Mouse (Mus musculus): ENCODE results near the gene Il15ra.
A peak's percentile ranks its signal among the peaks of the same experiment; 100 is the strongest.
"Not testable (repeated sequence)": the region's sequence is repeated elsewhere in the genome, so short reads cannot be mapped to it uniquely, and the experiment has no call there.

Il15ra gene

DNA sequence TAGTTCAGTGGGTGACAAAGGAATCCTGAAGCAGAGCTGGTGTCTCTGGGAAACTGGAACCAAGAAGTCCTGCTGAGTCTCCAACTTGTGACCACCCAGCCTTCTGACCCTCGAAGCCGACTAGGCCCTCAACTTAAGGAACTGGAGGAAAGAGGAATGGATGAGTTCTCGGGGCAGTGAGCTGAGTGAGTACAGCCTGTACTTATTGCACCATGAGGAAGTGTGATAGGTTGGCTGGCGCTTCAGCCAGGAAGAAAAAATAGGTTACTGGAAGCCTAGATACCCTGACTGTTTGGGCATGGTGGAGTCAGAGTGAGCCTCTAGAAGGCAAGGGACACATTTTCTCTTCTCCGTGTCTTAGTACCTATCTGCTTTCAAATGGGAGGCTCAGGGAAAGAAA is 3.4 kb downstream of the Il15ra start:
- DNase-seq (ENCODE audit: low spot score in 2 of 2): no peak

DNA sequence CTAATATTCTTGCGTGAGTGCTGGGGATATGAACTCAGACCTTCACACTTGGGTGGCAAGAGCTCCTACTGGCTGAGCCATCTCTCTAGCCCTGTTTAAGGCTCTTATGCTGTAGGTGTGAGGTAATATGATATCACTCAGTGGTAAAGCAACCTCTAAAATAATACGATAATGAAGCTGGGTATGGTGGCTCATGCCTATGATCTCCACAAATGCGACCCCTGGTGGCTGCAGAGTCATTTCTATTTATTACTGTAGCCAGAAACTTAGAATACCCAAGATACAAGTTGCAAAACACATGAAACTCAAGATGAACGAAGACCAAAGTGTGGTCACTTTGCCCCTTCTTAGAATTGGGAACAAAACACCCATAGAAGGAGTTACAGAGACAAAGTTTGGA is 5.0 kb downstream of the Il15ra start:
- not testable (repeated sequence) for DNase-seq (ENCODE audit: low spot score in 2 of 2)

DNA sequence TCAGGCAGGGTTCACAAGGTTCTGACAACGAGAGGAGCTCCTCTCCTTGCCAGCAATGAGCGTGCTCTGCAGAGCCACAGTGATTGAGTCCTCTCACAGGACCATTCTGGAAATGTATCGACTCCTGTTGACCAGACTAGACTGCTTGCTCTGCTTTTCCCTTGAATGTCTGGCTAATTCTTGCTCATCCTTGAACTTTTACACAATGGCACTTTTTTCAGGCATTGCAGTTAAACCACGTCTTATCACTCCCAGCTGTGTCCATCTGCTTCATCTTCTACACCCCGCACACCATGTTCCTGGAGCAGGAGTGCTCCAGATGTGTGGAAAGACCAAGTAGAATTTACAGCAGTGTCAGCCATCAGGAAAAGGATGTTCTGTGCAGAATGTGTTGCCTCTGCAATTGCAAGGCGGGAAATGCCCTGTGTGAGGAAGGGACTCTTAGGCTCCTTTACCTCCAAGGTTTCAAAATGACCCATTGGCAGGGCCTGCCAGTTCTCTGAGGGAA is 7.4 kb downstream of the Il15ra start:
- peak in 1 of 2 experiments; percentile 22 for DNase-seq (ENCODE audit: low spot score in 2 of 2)

DNA sequence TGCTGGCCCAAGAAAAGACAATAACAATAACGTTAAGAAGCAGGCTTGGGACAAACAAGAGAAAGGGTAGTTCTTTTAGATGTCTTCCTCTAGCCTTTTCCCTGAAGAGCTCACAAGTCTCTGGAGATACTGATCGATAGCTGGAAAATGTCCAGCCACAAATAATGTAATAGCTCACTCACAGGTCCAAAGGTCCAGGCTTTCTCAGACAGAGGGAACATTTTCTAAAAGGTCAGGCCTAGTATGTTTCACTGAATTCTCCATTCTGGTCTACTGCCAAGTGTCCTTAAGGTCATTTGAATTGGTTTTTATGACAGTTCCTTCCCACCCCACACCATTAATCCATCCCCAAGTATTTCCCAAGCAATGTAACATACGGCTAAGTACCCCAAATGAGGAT is 7.9 kb downstream of the Il15ra start:
- DNase-seq (ENCODE audit: low spot score in 2 of 2): no peak

DNA sequence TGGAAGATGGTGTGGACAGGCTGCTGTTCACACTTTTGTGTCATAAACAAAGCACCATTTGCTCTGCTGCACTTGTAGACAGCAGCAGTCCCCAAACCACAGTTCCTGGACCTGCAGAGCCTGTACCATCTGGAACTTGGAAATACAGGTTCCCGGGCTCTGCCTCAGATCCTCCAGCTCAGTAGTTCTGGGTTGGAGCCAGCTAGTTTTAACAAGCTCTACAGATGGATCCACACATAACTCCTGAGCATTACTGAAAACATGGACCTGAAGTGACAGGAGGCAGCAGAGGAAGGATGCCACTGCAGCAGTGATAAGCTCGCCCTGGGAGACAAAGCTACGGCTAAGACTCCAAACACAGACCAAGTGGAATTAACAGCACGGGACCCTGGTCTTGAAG is 9.4 kb downstream of the Il15ra start:
- DNase-seq (ENCODE audit: low spot score in 2 of 2): no peak

GRCm38 (mm10) chr2:11718573-11718972 is 13.5 kb downstream of the Il15ra start:
- no peak for DNase-seq (ENCODE audit: low spot score in 2 of 2)

DNA sequence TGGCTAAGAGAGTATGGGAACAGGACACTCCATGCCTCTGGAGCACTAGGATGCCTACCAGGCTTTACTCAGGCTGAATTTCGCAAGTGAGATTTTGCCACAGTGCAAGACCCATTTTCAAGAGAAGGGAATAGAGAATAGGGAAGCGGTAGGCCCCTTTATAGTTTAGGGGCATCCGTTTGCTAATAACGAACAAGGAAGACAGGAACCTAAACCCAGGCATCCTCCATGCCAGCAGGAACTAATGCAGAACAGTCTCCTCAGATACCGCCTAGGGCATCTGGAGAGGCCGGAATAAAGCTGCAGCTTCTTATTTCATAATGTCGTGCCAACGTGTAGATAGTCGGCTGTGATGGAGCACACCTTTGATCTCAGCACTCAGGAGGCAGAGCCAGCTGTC is 17.5 kb downstream of the Il15ra start:
- DNase-seq (ENCODE audit: low spot score in 2 of 2): no peak

- no peak for DNase-seq (ENCODE audit: low spot score in 2 of 2)
Measured at GRCm38 (mm10) chr2:11727574-11727973, 22.5 kb downstream of the Il15ra start.

DNA sequence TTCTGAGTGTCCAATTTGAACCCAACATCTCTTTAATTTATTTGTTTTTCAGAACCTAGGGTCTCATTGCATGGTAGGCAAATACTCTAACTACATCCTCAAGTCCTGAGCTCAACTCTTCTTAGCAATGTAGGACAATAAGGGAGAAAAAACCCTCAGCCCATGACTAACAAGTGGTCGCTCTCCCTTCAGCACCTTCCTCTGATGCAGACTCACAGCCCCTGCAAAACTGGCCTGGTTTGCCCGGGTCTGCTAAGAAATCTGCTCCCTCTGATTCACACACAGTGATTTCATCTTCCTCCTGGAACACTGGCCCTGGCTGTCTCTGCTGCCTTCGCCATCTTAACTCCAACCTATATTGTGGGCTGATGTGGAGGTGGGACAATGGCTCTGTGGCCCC is 24.0 kb downstream of the Il15ra start:
- DNase-seq (ENCODE audit: low spot score in 2 of 2): no peak

DNA sequence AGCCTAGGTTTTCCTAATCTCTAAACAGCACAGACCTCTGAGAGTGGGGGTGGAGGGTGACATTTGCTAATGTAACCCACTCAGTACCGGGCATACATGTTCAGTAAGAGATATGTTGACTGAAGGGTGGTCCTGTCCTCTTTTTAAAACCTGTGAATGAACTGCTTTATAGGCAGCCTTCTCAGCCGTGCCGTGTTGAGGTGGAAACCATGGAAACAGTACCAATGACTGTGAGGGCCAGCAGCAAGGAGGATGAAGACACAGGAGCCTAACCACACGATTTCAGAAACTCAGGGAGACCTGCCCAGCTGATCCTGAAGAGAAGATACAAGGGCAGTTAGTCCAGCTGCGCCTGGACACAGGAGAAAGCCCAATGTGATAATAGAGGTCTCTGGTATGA is 27.9 kb downstream of the Il15ra start:
- DNase-seq (ENCODE audit: low spot score in 2 of 2): no peak

DNA sequence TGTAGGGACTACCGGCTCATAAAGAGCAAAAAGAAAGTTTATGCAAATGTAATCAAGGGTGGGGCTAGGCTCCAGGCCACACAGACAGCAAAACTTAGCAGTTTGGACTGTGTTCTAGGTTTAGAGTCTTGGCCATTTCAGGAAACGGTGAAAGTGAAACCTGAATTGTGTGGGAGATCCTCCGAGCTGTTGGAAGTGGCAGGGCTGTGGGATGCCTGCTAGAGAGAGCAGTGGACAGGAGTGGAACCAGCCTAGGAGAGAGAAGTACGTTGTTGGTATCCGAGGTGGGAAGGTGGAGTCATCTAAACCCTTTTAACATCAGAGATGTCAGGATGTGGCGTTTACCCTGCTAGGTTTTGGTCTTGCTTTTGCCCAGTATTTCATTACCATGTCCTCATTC is 30.8 kb downstream of the Il15ra start:
- no peak for DNase-seq (ENCODE audit: low spot score in 2 of 2)

DNA sequence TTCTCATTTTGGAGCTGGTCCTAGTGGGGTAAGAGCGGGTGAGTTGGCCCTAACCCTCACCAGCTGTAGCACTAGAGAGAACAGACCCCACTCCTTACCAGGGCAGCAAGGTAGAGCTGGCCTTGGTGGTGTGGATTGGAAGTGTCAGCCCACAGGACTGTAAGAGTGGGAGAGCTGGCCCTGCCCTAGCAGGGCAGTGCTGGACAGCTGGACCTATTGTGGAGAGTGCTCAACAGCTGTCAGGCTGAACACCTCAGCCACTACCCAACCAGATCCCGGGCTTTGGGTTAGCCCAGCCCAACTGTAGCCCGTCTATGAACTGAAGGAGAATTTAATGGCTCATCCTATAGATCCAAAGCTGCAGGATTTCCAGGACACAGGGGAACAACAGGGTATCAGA is 33.7 kb downstream of the Il15ra start:
- no peak for DNase-seq (ENCODE audit: low spot score in 2 of 2)

GRCm38 (mm10) chr2:11739516-11740051 is 34.5 kb downstream of the Il15ra start:
- no peak for DNase-seq (ENCODE audit: low spot score in 2 of 2)

GRCm38 (mm10) chr2:11762541-11762940 is 57.5 kb downstream of the Il15ra start:
- DNase-seq (ENCODE audit: low spot score in 2 of 2): no peak

- DNase-seq (ENCODE audit: low spot score in 2 of 2): no peak
Measured at GRCm38 (mm10) chr2:11765694-11766093, 60.6 kb downstream of the Il15ra start.

DNA sequence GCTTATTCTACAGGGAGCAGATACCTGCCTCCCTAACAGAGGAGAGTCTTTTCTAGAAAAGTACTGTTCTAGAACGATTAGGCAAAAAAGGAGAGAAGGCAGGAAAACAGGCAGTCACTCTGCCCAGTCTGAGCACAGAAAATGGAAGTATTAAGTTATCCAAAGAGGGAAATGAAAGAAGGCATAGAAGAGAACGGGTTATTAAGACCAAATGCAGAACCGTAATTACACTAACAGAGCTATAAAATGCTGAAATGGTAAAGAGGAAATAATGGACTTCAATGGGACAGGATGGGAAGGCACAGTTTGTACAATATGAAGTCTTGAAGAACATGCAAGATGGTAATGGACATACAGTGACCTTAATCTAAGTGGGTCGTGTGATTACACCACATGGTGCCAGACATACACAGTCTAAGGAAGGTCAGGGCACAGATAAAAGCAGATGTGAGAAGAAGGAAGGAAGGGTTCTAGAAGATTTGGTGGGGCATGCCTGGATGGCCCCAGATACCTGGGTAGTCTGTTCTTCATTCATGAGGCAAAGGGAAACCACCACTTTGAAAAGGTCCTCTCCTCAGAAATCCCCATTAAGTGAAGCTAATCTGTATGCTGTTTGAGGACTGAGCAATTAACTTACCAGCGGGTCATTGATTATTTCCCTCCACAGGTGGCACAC is 61.5 kb downstream of the Il15ra start:
- DNase-seq (ENCODE audit: low spot score in 2 of 2): no peak

- no peak for DNase-seq (ENCODE audit: low spot score in 2 of 2)
Measured at GRCm38 (mm10) chr2:11767161-11767545, 62.1 kb downstream of the Il15ra start.

GRCm38 (mm10) chr2:11771701-11772100 is 66.6 kb downstream of the Il15ra start:
- DNase-seq (ENCODE audit: low spot score in 2 of 2): no peak

DNA sequence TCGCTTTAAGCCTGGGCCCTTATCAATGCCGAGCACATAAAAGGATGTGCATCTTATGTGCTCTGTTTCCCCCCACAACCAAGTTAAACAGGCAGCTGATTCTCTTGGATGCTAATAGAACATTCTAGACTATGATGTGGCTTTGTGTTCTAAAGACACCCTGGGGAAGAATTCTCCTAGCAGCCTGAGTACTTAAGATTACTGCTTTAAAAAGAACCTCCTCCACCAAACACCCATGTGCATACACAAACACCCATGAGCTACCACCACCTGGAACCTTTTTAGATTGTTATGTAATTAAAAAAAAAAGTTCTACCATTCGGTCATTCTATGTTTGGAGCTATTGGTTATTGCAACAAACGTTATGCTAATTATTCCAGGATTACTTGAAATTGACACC is 67.3 kb downstream of the Il15ra start:
- DNase-seq (ENCODE audit: low spot score in 2 of 2): no peak

DNA sequence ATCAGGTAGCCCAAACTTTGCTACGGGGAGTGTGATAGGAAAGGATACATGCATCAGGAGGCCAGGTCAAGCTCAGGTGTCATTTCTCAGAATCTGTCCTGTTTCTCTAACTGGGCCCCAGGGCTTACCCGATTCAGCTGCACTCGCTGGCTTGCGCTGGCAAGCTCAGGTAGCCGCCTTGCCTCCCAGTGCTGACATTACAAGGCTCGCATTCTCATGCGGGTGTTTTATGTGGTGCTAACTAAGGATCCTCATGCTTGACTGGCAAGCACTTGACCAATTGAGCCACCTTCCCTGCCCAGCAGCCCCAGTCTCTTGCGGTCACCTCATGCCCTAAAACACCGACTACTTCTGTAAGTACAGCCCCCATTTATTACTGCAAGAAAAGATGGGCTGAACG is 69.3 kb downstream of the Il15ra start:
- no peak for DNase-seq (ENCODE audit: low spot score in 2 of 2)

DNA sequence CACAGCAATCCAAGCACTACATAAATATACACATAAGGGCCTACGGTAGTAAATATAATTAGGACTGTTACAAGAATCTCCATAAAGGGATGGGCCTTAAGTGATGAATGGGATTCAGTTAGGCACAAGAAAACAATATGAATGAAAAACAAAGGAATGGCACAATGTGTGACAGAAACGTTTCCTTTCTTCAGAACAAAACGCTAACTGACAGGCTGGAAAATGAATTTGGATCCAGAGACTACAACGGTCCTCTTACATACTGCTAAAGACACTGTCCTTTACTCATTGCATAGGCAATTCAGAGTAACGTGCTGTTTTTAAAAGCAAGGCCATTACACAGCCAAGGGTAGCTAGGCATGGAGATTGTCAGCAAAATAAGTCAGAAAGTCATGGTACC is 70.0 kb downstream of the Il15ra start:
- DNase-seq (ENCODE audit: low spot score in 2 of 2): no peak

DNA sequence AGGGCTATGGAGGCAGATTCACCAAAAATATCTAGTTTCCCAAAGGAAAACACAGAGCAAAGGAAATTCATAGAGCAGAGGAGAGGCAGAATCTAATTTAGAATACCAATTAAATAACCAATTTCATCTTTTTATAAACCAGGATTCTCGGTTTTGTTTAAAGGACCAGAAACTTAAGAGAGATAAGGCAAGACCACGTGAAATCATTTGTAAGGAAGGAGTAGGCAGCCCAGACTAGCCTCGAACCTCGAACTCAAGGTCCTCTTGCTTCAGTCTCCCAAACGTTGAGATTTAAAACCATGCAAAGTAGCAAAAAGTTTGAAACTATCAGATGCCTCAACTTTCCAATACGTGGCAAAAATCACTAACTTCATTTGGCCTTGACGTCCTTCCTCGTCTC is 71.3 kb downstream of the Il15ra start:
- no peak for DNase-seq (ENCODE audit: low spot score in 2 of 2)

- peak; percentile 100 for DNase-seq (ENCODE audit: low spot score in 2 of 2)
Measured at GRCm38 (mm10) chr2:11777091-11778068, 72.3 kb downstream of the Il15ra start, which contains the start of the genes Fbh1 and Ankrd16. Gene Fbh1, minus strand, starts transcription at chr2:11777582. Gene Ankrd16, plus strand, starts transcription at chr2:11777876.

Data from urinary bladder, postnatal 4 days (tissue).